Mouse (Mus musculus) subcutaneous adipose tissue, adult 2 months (tissue): ENCODE data around the gene Ildr2. TPM values are rescaled to one million over a fixed set of nuclear protein-coding genes. Genes with fewer than 3 reads are reported as not detected.

Experiments used
- polyA plus RNA-seq: library from polyadenylated mRNA; depleted of rRNA; stranded (reverse); fragments of >200 nt; gene quantifications from 2 replicates; pipeline ENCODE4 v1.2.3, GENCODE M21; 2012; ENCODE audit warnings: low replicate concordance; rRNA removed

Gene Ildr2
- polyA plus RNA-seq = 1.4 and 2.6 TPM in 2 replicates

GRCm38 (mm10) chr1:166253898-166254894, at the start of gene Ildr2:
Gene Ildr2 (plus strand): TSS chr1:166254139.

DNA sequence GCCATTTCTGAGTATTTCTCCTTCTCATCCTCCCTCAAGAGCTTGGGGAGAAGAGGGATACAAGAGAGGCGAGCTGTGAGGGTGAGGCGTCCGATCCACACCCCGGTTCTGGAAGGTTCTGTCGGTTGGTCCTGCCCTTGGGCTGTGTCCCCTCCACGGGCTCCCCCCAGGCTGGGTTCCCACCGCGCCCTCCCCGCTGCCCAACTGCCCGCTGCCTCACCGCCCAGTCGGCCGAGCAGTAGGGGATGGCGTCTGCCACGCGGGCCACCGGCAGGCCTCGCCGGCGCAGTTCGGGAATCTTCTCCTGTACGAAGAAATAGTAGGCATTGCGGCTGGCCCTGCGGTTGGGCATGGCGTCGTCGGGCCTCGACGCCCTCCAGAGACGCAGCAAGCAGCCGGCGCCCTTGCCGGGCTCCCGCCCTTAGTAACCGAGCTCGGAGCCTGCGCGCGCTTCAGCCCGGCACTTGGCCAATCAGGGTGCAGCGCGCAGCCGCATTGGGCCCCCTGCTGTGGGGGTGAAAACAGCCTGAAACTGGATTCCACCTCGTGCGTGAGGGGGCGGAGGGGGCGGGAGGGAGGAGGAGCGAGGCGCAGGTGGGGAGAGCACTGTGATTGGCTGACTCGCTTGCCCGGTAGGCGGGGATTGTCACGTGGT, 15.5 kb upstream of the Ildr2 start, which contains the start of gene Mael:
Gene Mael, minus strand, starts transcription at position 433 of the 655 bp plus-strand sequence.

Other genes starting within 250 kb of the Ildr2 start
- gene Dusp27, start 126.2 kb upstream of the Ildr2 start, polyA plus RNA-seq = 0.05 TPM in 1 of 2 replicates, not detected in the other
- 0.10 and 1.3 TPM in 2 replicates for gene Gpa33, start 123.9 kb upstream of the Ildr2 start, polyA plus RNA-seq
- not detected in 2 replicates for gene Mael, start 15.4 kb upstream of the Ildr2 start, polyA plus RNA-seq
- 16.7 and 27.7 TPM in 2 replicates for gene Tada1, start 125.0 kb downstream of the Ildr2 start, polyA plus RNA-seq
- 10.5 and 14.0 TPM in 2 replicates for gene Pogk, start 155.7 kb downstream of the Ildr2 start, polyA plus RNA-seq
- 0.24 and 0.72 TPM in 2 replicates for gene Gm4846, start 243.4 kb downstream of the Ildr2 start, polyA plus RNA-seq